Mouse (Mus musculus) testis, adult 2 months (tissue): ENCODE data around the gene Rnase13.

ENCODE experiments used
- CTCF ChIP-seq: fragments of 200-500 bp; IDR thresholded peaks from 2 replicates; pipeline ENCODE4 v1.5.1; 2012; ENCODE audit warnings: low read depth, mild to moderate bottlenecking, inconsistent platforms, low read length, moderate library complexity; ENCODE audit not compliant: control insufficient read depth, insufficient read depth, insufficient replicate concordance
- POLR2A ChIP-seq: fragments of 200-500 bp; IDR thresholded peaks from 2 replicates; pipeline ENCODE4 v1.6.1; 2012; ENCODE audit warnings: low read depth, mild to moderate bottlenecking, inconsistent platforms, low read length, moderate library complexity; ENCODE audit not compliant: control insufficient read depth

- TF ChIP-seq POLR2A: peak; percentile 84
- no peak for TF ChIP-seq CTCF
Observed at GRCm38 (mm10) chr14:51884598-51885331, 37.8 kb downstream of the Rnase13 start, which contains the start of gene Mettl17.
